Mouse (Mus musculus) kidney, embryonic 16.5 days (tissue): ENCODE results near the gene Rgl1. TPM values are rescaled to one million over a fixed set of nuclear protein-coding genes. Genes with fewer than 3 reads are reported as not detected.
A peak's percentile ranks its signal among the peaks of the same experiment; 100 is the strongest.

Source experiments
- ATAC-seq: fragments of 200-750 bp; cut with Nextera tagmentation; 2 replicates; pipeline ENCODE4 v1.8.0; 2017; ENCODE audit warnings: moderate TSS enrichment; ENCODE audit not compliant: low FRiP score, low TSS enrichment
- H3K27ac ChIP-seq: fragments of 300-500 bp; sonication (generic); 2 replicates; pipeline ENCODE4 v1.5.1; 2014; ENCODE audit warnings: low read length
- H3K27me3 ChIP-seq: fragments of 300-500 bp; sonication (generic); 2 replicates; pipeline ENCODE4 v1.6.1; 2014; ENCODE audit warnings: low read length, control low read depth, mixed read lengths; ENCODE audit not compliant: insufficient read depth
- H3K36me3 ChIP-seq: fragments of 300-500 bp; sonication (generic); 2 replicates; pipeline ENCODE4 v1.6.1; 2014; ENCODE audit warnings: low read length, control low read depth, mixed read lengths; ENCODE audit not compliant: insufficient read depth
- H3K4me1 ChIP-seq: fragments of 300-500 bp; sonication (generic); 2 replicates; pipeline ENCODE4 v1.6.1; 2014; ENCODE audit warnings: low read length, control low read depth, mixed read lengths; ENCODE audit not compliant: insufficient read depth
- H3K4me2 ChIP-seq: fragments of 300-500 bp; sonication (generic); replicated peaks from 2 replicates; pipeline ENCODE4 v1.6.1; 2014; ENCODE audit warnings: low read depth, low read length
- H3K4me3 ChIP-seq: fragments of 300-500 bp; sonication (generic); 2 replicates; pipeline ENCODE4 v1.5.1; 2014; ENCODE audit warnings: mild to moderate bottlenecking, low read length
- H3K9ac ChIP-seq: fragments of 300-500 bp; sonication (generic); replicated peaks from 2 replicates; pipeline ENCODE4 v1.6.1; 2014; ENCODE audit warnings: low read length
- H3K9me3 ChIP-seq: fragments of 300-500 bp; sonication (generic); 2 replicates; pipeline ENCODE4 v1.6.1; 2016; ENCODE audit warnings: low read length, control low read depth
- WGBS: fragments of 180-500 bp; shearing (Covaris S2); extraction: QIAGEN DNeasy Blood & Tissue Kit; methylation state at CpG from one replicate; pipeline ENCODE4 v1.1.7; 2014; 5-methylcytosine and 5-hydroxymethylcytosine counted together
- polyA plus RNA-seq: library from polyadenylated mRNA; unstranded; fragments of >200 nt; fragmentation: Nextera tagmentation; extraction: Ambion mirVana; gene quantifications from 2 replicates; pipeline ENCODE4 v1.2.1, GENCODE M21; 2015

Rgl1 gene
- polyA plus RNA-seq, 1 experiment from 2014 or later: 58.6 TPM

- no peak overlapping the region for H3K4me3 ChIP-seq
- peaks cover 11% of the 10 kb centered on the region for H3K36me3 ChIP-seq
- 0 out of 2 replicates have a peak overlapping the region, but pooled peaks have one; percentile 20 for H3K9ac ChIP-seq
- no peak overlapping the region for H3K4me2 ChIP-seq
- WGBS: 53% methylated on average over 7 of the region's 7 CpGs
- peak; percentile 43 for ATAC-seq
- no peaks in the 10 kb centered on the region for H3K27me3 ChIP-seq
- H3K4me1 ChIP-seq: peaks cover 67% of the 10 kb centered on the region
- peak overlapping the region; percentile 76 for H3K27ac ChIP-seq
- H3K9me3 ChIP-seq: no peaks in the 10 kb centered on the region; the same call in 1 of the 2 replicates
Observed at GRCm38 (mm10) chr1:152614743-152615380, 151.3 kb downstream of the Rgl1 start.

GRCm38 (mm10) chr1:152613158-152613857 is 152.8 kb downstream of the Rgl1 start:
- no peak for ATAC-seq
- peak overlapping the region; percentile 1; the same call in 1 of the 2 replicates for H3K4me2 ChIP-seq
- WGBS: 63% methylated on average over 16 of the region's 16 CpGs

GRCm38 (mm10) chr1:152612535-152613157 is 153.5 kb downstream of the Rgl1 start:
- H3K4me1 ChIP-seq: peaks cover 80% of the 10 kb centered on the region
- peak overlapping the region; percentile 82 for H3K27ac ChIP-seq
- H3K9me3 ChIP-seq: no peaks in the 10 kb centered on the region
- H3K27me3 ChIP-seq: no peaks in the 10 kb centered on the region
- whole genome bisulfite sequencing: 55% methylated on average over 12 of the region's 12 CpGs
- H3K4me3 ChIP-seq: no peak overlapping the region
- peak; percentile 73 for ATAC-seq
- no peak overlapping the region; the same call in 1 of the 2 replicates for H3K9ac ChIP-seq
- H3K4me2 ChIP-seq: 0 out of 2 replicates have a peak overlapping the region, but pooled peaks have one; percentile 1
- H3K36me3 ChIP-seq: peaks cover 4% of the 10 kb centered on the region; the same call in 1 of the 2 replicates

More at GRCm38 (mm10) chr1:152613158-152613857, 152.8 kb downstream of the Rgl1 start:
- Histone ChIP-seq H3K4me1 (peaks cover 78% of the 10 kb centered on the region), H3K9ac (no peak overlapping the region), H3K36me3 (peaks cover 3% of the 10 kb centered on the region; the same call in 1 of the 2 replicates), H3K27me3 (no peaks in the 10 kb centered on the region), H3K9me3 (no peaks in the 10 kb centered on the region), H3K4me3 (no peak overlapping the region), H3K27ac (peak overlapping the region; percentile 82)

GRCm38 (mm10) chr1:152609547-152609946 is 156.6 kb downstream of the Rgl1 start:
- no peak overlapping the region; the same call in 1 of the 2 replicates for H3K27ac ChIP-seq
- no peak for ATAC-seq
- H3K4me2 ChIP-seq: no peak overlapping the region
- no peaks in the 10 kb centered on the region for H3K9me3 ChIP-seq
- no peaks in the 10 kb centered on the region for H3K27me3 ChIP-seq
- WGBS: 64% methylated on average over 10 of the region's 10 CpGs
- H3K4me3 ChIP-seq: no peak overlapping the region
- H3K4me1 ChIP-seq: peaks cover 75% of the 10 kb centered on the region
- H3K36me3 ChIP-seq: peaks cover 11% of the 10 kb centered on the region; the same call in 1 of the 2 replicates
- H3K9ac ChIP-seq: no peak overlapping the region

- Histone ChIP-seq H3K27me3 (no peaks in the 10 kb centered on the region), H3K27ac (no peak overlapping the region), H3K9me3 (no peaks in the 10 kb centered on the region), H3K4me1 (peaks cover 75% of the 10 kb centered on the region), H3K9ac (no peak overlapping the region), H3K4me2 (no peak overlapping the region), H3K4me3 (no peak overlapping the region), H3K36me3 (peaks cover 11% of the 10 kb centered on the region; the same call in 1 of the 2 replicates)
- 72% methylated on average over 7 of the region's 7 CpGs for WGBS
- ATAC-seq: no peak
Observed at GRCm38 (mm10) chr1:152609006-152609405, 157.1 kb downstream of the Rgl1 start.

- peak overlapping the region; percentile 32 for H3K4me2 ChIP-seq
- H3K4me1 ChIP-seq: peaks cover 69% of the 10 kb centered on the region
- H3K4me3 ChIP-seq: no peak overlapping the region
- no peaks in the 10 kb centered on the region for H3K9me3 ChIP-seq
- peaks cover 11% of the 10 kb centered on the region; the same call in 1 of the 2 replicates for H3K36me3 ChIP-seq
- WGBS: 43% methylated on average over 14 of the region's 14 CpGs
- peak overlapping the region; percentile 59 for H3K27ac ChIP-seq
- no peaks in the 10 kb centered on the region for H3K27me3 ChIP-seq
- H3K9ac ChIP-seq: peak overlapping the region; percentile 36; the same call in 1 of the 2 replicates
- ATAC-seq: no peak
Observed at GRCm38 (mm10) chr1:152607765-152608164, 158.4 kb downstream of the Rgl1 start.

- H3K27ac ChIP-seq: no peak overlapping the region
- H3K9me3 ChIP-seq: no peaks in the 10 kb centered on the region
- no peaks in the 10 kb centered on the region for H3K27me3 ChIP-seq
- WGBS: 82% methylated on average over 11 of the region's 11 CpGs
- peaks cover 59% of the 10 kb centered on the region for H3K4me1 ChIP-seq
- no peak for ATAC-seq
- H3K4me2 ChIP-seq: no peak overlapping the region
- no peak overlapping the region for H3K9ac ChIP-seq
- peaks cover 8% of the 10 kb centered on the region; the same call in 1 of the 2 replicates for H3K36me3 ChIP-seq
- no peak overlapping the region for H3K4me3 ChIP-seq
Observed at GRCm38 (mm10) chr1:152606727-152607126, 159.4 kb downstream of the Rgl1 start.

- Histone ChIP-seq H3K27ac (no peak overlapping the region), H3K4me3 (no peak overlapping the region), H3K27me3 (no peaks in the 10 kb centered on the region), H3K9me3 (no peaks in the 10 kb centered on the region), H3K9ac (no peak overlapping the region), H3K4me2 (no peak overlapping the region), H3K4me1 (peaks cover 53% of the 10 kb centered on the region), H3K36me3 (peaks cover 8% of the 10 kb centered on the region; the same call in 1 of the 2 replicates)
- 77% methylated on average over 5 of the region's 5 CpGs for WGBS
- no peak for ATAC-seq
Observed at GRCm38 (mm10) chr1:152605895-152606625, 160.1 kb downstream of the Rgl1 start.

GRCm38 (mm10) chr1:152604147-152604546 is 162.0 kb downstream of the Rgl1 start:
- Histone ChIP-seq H3K9me3 (no peaks in the 10 kb centered on the region), H3K9ac (no peak overlapping the region), H3K27ac (peak overlapping the region; percentile 21; the same call in 1 of the 2 replicates), H3K4me1 (peaks cover 47% of the 10 kb centered on the region), H3K36me3 (peaks cover 11% of the 10 kb centered on the region; the same call in 1 of the 2 replicates), H3K27me3 (no peaks in the 10 kb centered on the region), H3K4me3 (no peak overlapping the region), H3K4me2 (no peak overlapping the region)
- 59% methylated on average over 6 of the region's 6 CpGs for WGBS
- ATAC-seq: no peak
